In genomic region chr1:23490640-23491039, GRCm38 (mm10) we compare ENCODE assay signal across 12 mouse cellular contexts.
DNase-seq lines count a peak whose midpoint lies in the region; ATAC-seq lines count a peak whose summit lies in the region.
"Had no signal": no experiment of that assay in that cellular context is flagged by ENCODE, and none has a peak within 500 bp of the region (broad histone marks: within the 10 kb centered on the region; RNA-seq: fewer than 3 reads in every experiment).

No protein-coding gene starts in this region.

- WGBS in forebrain, embryonic 14.5 days = 5% methylated on average over 10 of the region's 10 CpGs
- WGBS in neural tube, embryonic 12.5 days = 48% methylated on average over 10 of the region's 10 CpGs

- H3K27me3 ChIP-seq in forebrain, embryonic 14.5 days (replicated peaks; ENCODE audit: control insufficient read depth, insufficient read depth, low read length) = no peaks in the 10 kb centered on the region
- H3K27me3 ChIP-seq in neural tube, embryonic 12.5 days (replicated peaks) = no peaks in the 10 kb centered on the region
- H3K27me3 ChIP-seq: embryonic facial prominence, embryonic 15.5 days had no signal

- ATAC-seq in cerebellum, adult (ENCODE audit: insufficient number of reproducible peaks, low FRiP score, low TSS enrichment) = peak; percentile 68
- peak; percentile 74 for ATAC-seq in forebrain, embryonic 14.5 days
- ATAC-seq in neural tube, embryonic 12.5 days (ENCODE audit: low FRiP score, low read depth) = peak; percentile 65; the same call in 1 of the 2 replicates
- ATAC-seq in megakaryocyte progenitor cell, adult 5-6 weeks (replicated peaks; ENCODE audit: poor library complexity) = no peak

- H3K9me3 ChIP-seq in forebrain, embryonic 14.5 days (replicated peaks; ENCODE audit: control insufficient read depth, low read length) = no peaks in the 10 kb centered on the region
- no peaks in the 10 kb centered on the region for H3K9me3 ChIP-seq in neural tube, embryonic 12.5 days
- H3K9me3 ChIP-seq: embryonic facial prominence, embryonic 15.5 days; G1E had no signal

- H3K4me1 ChIP-seq in forebrain, embryonic 14.5 days (ENCODE audit: control insufficient read depth, insufficient read depth, low read length) = peaks cover 7% of the 10 kb centered on the region; the same call in 1 of the 2 replicates
- 0 out of 2 replicates have a peak, but pooled peaks cover 5% of the 10 kb centered on the region for H3K4me1 ChIP-seq in neural tube, embryonic 12.5 days

- 0 out of 2 replicates have a peak overlapping the region, but pooled peaks have one; percentile 4 for H3K4me3 ChIP-seq in forebrain, embryonic 14.5 days (ENCODE audit: low read depth, low read length)
- no peak overlapping the region for H3K4me3 ChIP-seq in neural tube, embryonic 12.5 days
- H3K4me3 ChIP-seq: embryonic facial prominence, embryonic 15.5 days had no signal

- peak overlapping the region; percentile 41 for H3K4me2 ChIP-seq in forebrain, embryonic 14.5 days (ENCODE audit: low read length)
- H3K4me2 ChIP-seq in neural tube, embryonic 12.5 days (replicated peaks) = peak overlapping the region; percentile 22; the same call in 1 of the 2 replicates
- H3K4me2 ChIP-seq: embryonic facial prominence, embryonic 15.5 days had no signal

- no peaks in the 10 kb centered on the region for H3K36me3 ChIP-seq in forebrain, embryonic 14.5 days (ENCODE audit: control insufficient read depth, insufficient read depth, low read length)
- no peaks in the 10 kb centered on the region for H3K36me3 ChIP-seq in neural tube, embryonic 12.5 days
- H3K36me3 ChIP-seq: embryonic facial prominence, embryonic 15.5 days; G1E had no signal

- DNase-seq in cerebellum, postnatal 4 days (ENCODE audit: low spot score in 2 of 2) = no peak
- DNase-seq in layer of hippocampus, postnatal 14 days (ENCODE audit: low spot score in 2 of 2) = peak; percentile 24 to 34
- no peak for DNase-seq in layer of hippocampus, adult 9-11 months
- DNase-seq in forebrain, embryonic 14.5 days (ENCODE audit: low spot score) = peak; percentile 86
- no peak for DNase-seq in heart, postnatal 36 days
- DNase-seq: adrenal gland, postnatal 14 days; lung, postnatal 36 days had no signal

- no peak overlapping the region for H3K27ac ChIP-seq in forebrain, embryonic 14.5 days (ENCODE audit: low read depth, low read length)
- no peak overlapping the region for H3K27ac ChIP-seq in neural tube, embryonic 12.5 days
- H3K27ac ChIP-seq: embryonic facial prominence, embryonic 15.5 days had no signal

- intact Hi-C loops in heart, postnatal 36 days (cut with DNase I) = loop anchor here (5.0 kb wide), 2 partner anchors 113 to 333 kb away; no protein-coding TSS in a partner anchor

- no peak overlapping the region for H3K9ac ChIP-seq in forebrain, embryonic 14.5 days (ENCODE audit: low read length)
- H3K9ac ChIP-seq in neural tube, embryonic 12.5 days = no peak overlapping the region
- H3K9ac ChIP-seq: embryonic facial prominence, embryonic 15.5 days had no signal

Comparison
In these comparisons a context has a peak if more than half of its experiments do, and no peak if none do; other contexts are left out.
1. DNase-seq: peak in layer of hippocampus, postnatal 14 days (2 of 2) and forebrain, embryonic 14.5 days (single experiment); none in cerebellum, postnatal 4 days (0 of 2), layer of hippocampus, adult 9-11 months (single experiment) and heart, postnatal 36 days (0 of 2).